Mouse (Mus musculus) intestine, postnatal 0 days (tissue): ENCODE results near the gene Jag2. TPM values are rescaled to one million over a fixed set of nuclear protein-coding genes. Genes with fewer than 3 reads are reported as not detected.

ENCODE experiments used
- ATAC-seq: fragments of 200-750 bp; cut with Nextera tagmentation; 2 replicates; pipeline ENCODE4 v1.8.0; 2017; ENCODE audit warnings: mild to moderate bottlenecking, moderate TSS enrichment, moderate library complexity
- H3K27ac ChIP-seq: fragments of 300-500 bp; sonication (generic); 2 replicates; pipeline ENCODE4 v1.5.1; 2014; ENCODE audit warnings: mild to moderate bottlenecking, low read depth, low read length, moderate library complexity
- H3K27me3 ChIP-seq: fragments of 300-500 bp; sonication (generic); replicated peaks from 2 replicates; pipeline ENCODE4 v1.6.1; 2014; ENCODE audit warnings: low read length, mixed read lengths; ENCODE audit not compliant: control insufficient read depth, insufficient read depth
- H3K36me3 ChIP-seq: fragments of 300-500 bp; sonication (generic); 2 replicates; pipeline ENCODE4 v1.6.1; 2014; ENCODE audit warnings: mild to moderate bottlenecking, moderate library complexity; ENCODE audit not compliant: control insufficient read depth, insufficient read depth
- H3K4me1 ChIP-seq: fragments of 300-500 bp; sonication (generic); replicated peaks from 2 replicates; pipeline ENCODE4 v1.6.1; 2014; ENCODE audit warnings: antibody characterized with exemption, low read length, mixed read lengths; ENCODE audit not compliant: control insufficient read depth, insufficient read depth
- H3K4me2 ChIP-seq: fragments of 300-500 bp; sonication (generic); replicated peaks from 2 replicates; pipeline ENCODE4 v1.6.1; 2014; ENCODE audit warnings: low read depth, mild to moderate bottlenecking, moderate library complexity
- H3K4me3 ChIP-seq: fragments of 300-500 bp; sonication (generic); 2 replicates; pipeline ENCODE4 v1.5.1; 2014; ENCODE audit warnings: low read depth, low read length
- H3K9ac ChIP-seq: fragments of 300-500 bp; sonication (generic); 2 replicates; pipeline ENCODE4 v1.6.1; 2014; ENCODE audit warnings: mild to moderate bottlenecking, low read depth, low read length
- H3K9me3 ChIP-seq: fragments of 300-500 bp; sonication (generic); 2 replicates; pipeline ENCODE4 v1.6.1; 2016; ENCODE audit warnings: mixed run types; ENCODE audit not compliant: control insufficient read depth
- CTCF ChIP-seq: sonication (generic); IDR thresholded peaks from 2 replicates; pipeline ENCODE4 v1.5.1; 2016; ENCODE audit warnings: low read depth, mild to moderate bottlenecking, control low read depth, antibody characterized with exemption, moderate library complexity
- WGBS: fragments of 180-500 bp; shearing (Covaris S2); extraction: QIAGEN DNeasy Blood & Tissue Kit; methylation state at CpG from one replicate; pipeline ENCODE4 v1.1.7; 2014; 5-methylcytosine and 5-hydroxymethylcytosine counted together
- polyA plus RNA-seq: library from polyadenylated mRNA; unstranded; fragments of >200 nt; fragmentation: Nextera tagmentation; extraction: Ambion mirVana; gene quantifications from 2 replicates; pipeline ENCODE4 v1.2.1, GENCODE M21; 2015

The Jag2 gene
- polyA plus RNA-seq, 1 experiment from 2014 or later: 1.4 TPM

GRCm38 (mm10) chr12:112912951-112913745 is 16.4 kb downstream of the Jag2 start:
- Histone ChIP-seq H3K9ac (no peak overlapping the region), H3K27ac (no peak overlapping the region), H3K9me3 (no peaks in the 10 kb centered on the region), H3K36me3 (peaks cover 28% of the 10 kb centered on the region; the same call in 1 of the 2 replicates), H3K27me3 (no peaks in the 10 kb centered on the region), H3K4me1 (no peaks in the 10 kb centered on the region), H3K4me2 (no peak overlapping the region), H3K4me3 (no peak overlapping the region)
- TF ChIP-seq CTCF: no peak
- 92% methylated on average over 28 of the region's 28 CpGs for WGBS
- ATAC-seq: no peak

- Histone ChIP-seq H3K27me3 (no peaks in the 10 kb centered on the region), H3K9me3 (no peaks in the 10 kb centered on the region), H3K27ac (no peak overlapping the region), H3K4me2 (no peak overlapping the region), H3K36me3 (peaks cover 28% of the 10 kb centered on the region; the same call in 1 of the 2 replicates), H3K4me3 (no peak overlapping the region), H3K4me1 (no peaks in the 10 kb centered on the region), H3K9ac (no peak overlapping the region)
- WGBS: 83% methylated on average over 17 of the region's 17 CpGs
- TF ChIP-seq CTCF: no peak
- ATAC-seq: no peak
These were observed 17.9 kb downstream of the Jag2 start for GRCm38 (mm10) chr12:112911701-112912100.

DNA sequence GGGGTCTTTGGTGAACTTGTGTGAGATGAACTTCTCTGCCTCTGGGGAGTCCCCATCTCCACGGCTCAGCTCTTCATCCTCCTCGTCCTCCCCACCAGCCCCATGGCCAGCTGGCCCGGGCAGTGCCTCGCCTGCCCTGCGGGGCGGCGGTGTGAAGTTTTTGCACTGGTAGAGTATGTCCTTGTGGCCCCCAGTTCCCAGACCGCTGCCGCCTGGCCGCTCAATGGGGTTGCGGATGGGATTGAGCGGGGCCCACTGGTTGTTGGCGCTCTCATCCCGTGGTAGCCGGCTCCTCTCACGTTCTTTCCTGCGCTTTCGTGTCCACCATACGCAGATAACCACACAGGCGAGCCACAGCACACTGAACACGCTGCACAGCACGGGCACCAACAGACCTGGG is 20.6 kb downstream of the Jag2 start:
- TF ChIP-seq CTCF: no peak
- no peak for ATAC-seq

GRCm38 (mm10) chr12:112905001-112905400 is 24.6 kb downstream of the Jag2 start:
- no peak for ATAC-seq
- Histone ChIP-seq H3K36me3 (peaks cover under 1% of the 10 kb centered on the region; the same call in 1 of the 2 replicates), H3K4me2 (no peak overlapping the region), H3K9me3 (no peaks in the 10 kb centered on the region), H3K9ac (no peak overlapping the region), H3K27me3 (no peaks in the 10 kb centered on the region), H3K27ac (no peak overlapping the region), H3K4me3 (no peak overlapping the region), H3K4me1 (no peaks in the 10 kb centered on the region)
- WGBS: 93% methylated on average over 5 of the region's 5 CpGs
- no peak for TF ChIP-seq CTCF

More for the DNA sequence above, 20.6 kb downstream of the Jag2 start:
- Histone ChIP-seq H3K4me2 (no peak overlapping the region), H3K4me3 (no peak overlapping the region), H3K36me3 (peaks cover 26% of the 10 kb centered on the region; the same call in 1 of the 2 replicates), H3K9ac (no peak overlapping the region), H3K27ac (no peak overlapping the region), H3K4me1 (no peaks in the 10 kb centered on the region), H3K9me3 (no peaks in the 10 kb centered on the region), H3K27me3 (no peaks in the 10 kb centered on the region)
- 93% methylated on average over 22 of the region's 22 CpGs for WGBS

DNA sequence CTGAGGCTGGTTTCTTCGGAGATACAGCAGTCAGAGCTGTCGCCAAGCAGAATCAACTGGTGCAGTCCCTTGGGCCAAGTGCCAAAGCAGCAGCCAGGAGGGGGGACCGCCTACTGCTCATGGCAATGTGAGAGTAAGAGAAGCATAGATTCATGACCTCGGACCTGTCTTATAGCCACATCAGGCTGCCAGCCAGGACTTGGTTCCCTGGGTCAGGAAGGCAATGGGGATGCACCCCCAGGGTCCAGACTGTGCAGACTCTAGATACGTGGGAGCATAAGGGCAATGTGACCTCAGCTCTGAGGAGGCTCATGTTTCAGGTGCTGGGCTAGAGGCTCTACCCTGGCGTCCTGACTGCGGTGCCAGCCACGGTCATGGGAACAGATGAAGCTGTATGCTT is 25.6 kb downstream of the Jag2 start:
- Histone ChIP-seq H3K27me3 (no peaks in the 10 kb centered on the region), H3K4me2 (no peak overlapping the region), H3K9ac (no peak overlapping the region), H3K27ac (no peak overlapping the region), H3K4me3 (no peak overlapping the region), H3K36me3 (no peaks in the 10 kb centered on the region; the same call in 1 of the 2 replicates), H3K4me1 (no peaks in the 10 kb centered on the region), H3K9me3 (no peaks in the 10 kb centered on the region)
- whole genome bisulfite sequencing: 66% methylated on average over 8 of the region's 8 CpGs
- no peak for ATAC-seq
- no peak for TF ChIP-seq CTCF

- Histone ChIP-seq H3K4me1 (no peaks in the 10 kb centered on the region), H3K9ac (no peak overlapping the region), H3K9me3 (no peaks in the 10 kb centered on the region), H3K4me3 (no peak overlapping the region), H3K27me3 (no peaks in the 10 kb centered on the region), H3K27ac (no peak overlapping the region), H3K4me2 (no peak overlapping the region), H3K36me3 (no peaks in the 10 kb centered on the region)
- 85% methylated on average over 9 of the region's 9 CpGs for WGBS
- no peak for ATAC-seq
- TF ChIP-seq CTCF: no peak
These were observed 28.9 kb downstream of the Jag2 start for GRCm38 (mm10) chr12:112900641-112901040.
